Mouse (Mus musculus) bone marrow macrophage, adult 2 months (primary cell): Measurements from ENCODE around the gene Endog. TPM values are rescaled to one million over a fixed set of nuclear protein-coding genes. Genes with fewer than 3 reads are reported as not detected.
"Not testable (repeated sequence)": the region's sequence is repeated elsewhere in the genome, so short reads cannot be mapped to it uniquely, and the experiment has no call there.

Experiments
- H3K27ac ChIP-seq: 2 replicates; pipeline ENCODE4 v1.5.1; 2012; ENCODE audit warnings: low read depth, low read length; ENCODE audit not compliant: insufficient read depth
- H3K4me1 ChIP-seq: 2 replicates; pipeline ENCODE4 v1.6.1; 2012; ENCODE audit warnings: low read length; ENCODE audit not compliant: control insufficient read depth, insufficient read depth
- H3K4me3 ChIP-seq: 2 replicates; pipeline ENCODE4 v1.5.1; 2012; ENCODE audit warnings: mild to moderate bottlenecking, low read length, moderate library complexity; ENCODE audit not compliant: insufficient read depth
- CTCF ChIP-seq: IDR thresholded peaks from 2 replicates; pipeline ENCODE4 v1.5.1; 2012; ENCODE audit warnings: low read depth, mild to moderate bottlenecking, low read length, moderate library complexity
- POLR2A ChIP-seq: IDR thresholded peaks from 2 replicates; pipeline ENCODE4 v1.6.1; 2012; ENCODE audit warnings: mild to moderate bottlenecking, low read depth, low read length, borderline replicate concordance
- polyA plus RNA-seq: library from polyadenylated mRNA; stranded (reverse); fragments of >200 nt; gene quantifications from 2 replicates; pipeline ENCODE4 v1.2.4, GENCODE M21; 2012; ENCODE audit not compliant: missing spikeins, insufficient read depth, insufficient read length

The Endog gene
- polyA plus RNA-seq, 1 experiment: 5.4 TPM

GRCm38 (mm10) chr2:30133613-30134377, 37.5 kb upstream of the Endog start, which contains the start of gene Tbc1d13:
Tbc1d13 (plus strand) TSS chr2:30133746.
- H3K27ac ChIP-seq: peak within 1 kb of the TSS; percentile 94
- TF ChIP-seq POLR2A (0 out of 2 replicates have a peak, but pooled peaks have one; percentile 21), CTCF (no peak)
- peak within 1 kb of the TSS; percentile 94 for H3K4me3 ChIP-seq
- H3K4me1 ChIP-seq: peaks cover 18% of the 10 kb centered on the region

- TF ChIP-seq POLR2A: no peak
- TF ChIP-seq CTCF: no peak
- peaks cover 18% of the 10 kb centered on the region for H3K4me1 ChIP-seq
- peak overlapping the region; percentile 94 for H3K4me3 ChIP-seq
- H3K27ac ChIP-seq: peak overlapping the region; percentile 94
These were observed 36.9 kb upstream of the Endog start for GRCm38 (mm10) chr2:30134378-30134711.

- TF ChIP-seq CTCF (no peak), POLR2A (no peak)
- Histone ChIP-seq H3K4me3 (peak overlapping the region; percentile 94), H3K27ac (peak overlapping the region; percentile 94)
These were observed 36.2 kb upstream of the Endog start for GRCm38 (mm10) chr2:30134928-30135620.

GRCm38 (mm10) chr2:30136458-30136857, 34.8 kb upstream of the Endog start:
- H3K4me1 ChIP-seq: peaks cover 18% of the 10 kb centered on the region
- no peak overlapping the region for H3K4me3 ChIP-seq
- TF ChIP-seq CTCF: no peak
- no peak for TF ChIP-seq POLR2A
- H3K27ac ChIP-seq: no peak overlapping the region

More at GRCm38 (mm10) chr2:30134928-30135620, 36.2 kb upstream of the Endog start:
- H3K4me1 ChIP-seq: peaks cover 18% of the 10 kb centered on the region

GRCm38 (mm10) chr2:30140021-30140420, 31.3 kb upstream of the Endog start:
- H3K4me3 ChIP-seq, H3K4me1 ChIP-seq, H3K27ac ChIP-seq: not testable (repeated sequence)

- TF ChIP-seq CTCF (no peak), POLR2A (no peak)
- Histone ChIP-seq H3K27ac (no peak overlapping the region), H3K4me1 (peaks cover 5% of the 10 kb centered on the region), H3K4me3 (no peak overlapping the region)
These were observed 26.9 kb upstream of the Endog start for GRCm38 (mm10) chr2:30144436-30144835.

- TF ChIP-seq POLR2A (no peak), CTCF (no peak)
- Histone ChIP-seq H3K4me1 (peaks cover 5% of the 10 kb centered on the region), H3K27ac (no peak overlapping the region), H3K4me3 (no peak overlapping the region)
These were observed 23.8 kb upstream of the Endog start for GRCm38 (mm10) chr2:30147466-30147865.

GRCm38 (mm10) chr2:30151840-30152239, 19.5 kb upstream of the Endog start:
- Histone ChIP-seq H3K4me3 (no peak overlapping the region), H3K4me1 (peaks cover 5% of the 10 kb centered on the region), H3K27ac (no peak overlapping the region)
- TF ChIP-seq CTCF: no peak
- no peak for TF ChIP-seq POLR2A

- Histone ChIP-seq H3K27ac (no peak overlapping the region), H3K4me1 (no peaks in the 10 kb centered on the region), H3K4me3 (no peak overlapping the region)
- TF ChIP-seq POLR2A: no peak
- no peak for TF ChIP-seq CTCF
These were observed 18.7 kb upstream of the Endog start for GRCm38 (mm10) chr2:30152616-30153015.

- H3K4me3 ChIP-seq, H3K27ac ChIP-seq, H3K4me1 ChIP-seq: not testable (repeated sequence)
These were observed 11.4 kb upstream of the Endog start for GRCm38 (mm10) chr2:30159871-30160270.
